Mouse (Mus musculus) 416B (cell line): ENCODE measurements at regions not wholly inside any gene's neighbourhood (a gene's known extent, or its start where the extent isn't known, plus 50 kb on each side); places are given as distances from the start of the nearest gene placed in this dataset.

Experiments
- DNase-seq: peaks from one replicate; pipeline ENCODE4 v3.0.0; 2011; ENCODE audit warnings: low read depth

- no peak for DNase-seq
Observed at GRCm38 (mm10) chr4:105327711-105328471, 170.7 kb downstream of the Plpp3 start.

- no peak for DNase-seq
Observed at GRCm38 (mm10) chr4:105328776-105329175, 171.6 kb downstream of the Plpp3 start.

GRCm38 (mm10) chr4:105332081-105332480 lies 174.9 kb downstream of the Plpp3 start:
- no peak for DNase-seq

- no peak for DNase-seq
Observed at GRCm38 (mm10) chr4:105335872-105336271, 178.7 kb downstream of the Plpp3 start.

GRCm38 (mm10) chr4:105336557-105336956 lies 179.4 kb downstream of the Plpp3 start:
- no peak for DNase-seq

GRCm38 (mm10) chr4:105338131-105338530 lies 181.0 kb downstream of the Plpp3 start:
- DNase-seq = no peak

GRCm38 (mm10) chr4:105338861-105339260 lies 181.7 kb downstream of the Plpp3 start:
- DNase-seq = no peak

GRCm38 (mm10) chr4:105341274-105341673 lies 184.1 kb downstream of the Plpp3 start:
- DNase-seq = no peak

- no peak for DNase-seq
Observed at GRCm38 (mm10) chr4:105346846-105347245, 189.7 kb downstream of the Plpp3 start.

- no peak for DNase-seq
Observed at GRCm38 (mm10) chr4:105347911-105348310, 190.8 kb downstream of the Plpp3 start.

- DNase-seq = no peak
Observed at GRCm38 (mm10) chr4:105349316-105350207, 192.4 kb downstream of the Plpp3 start.

GRCm38 (mm10) chr4:105352342-105352741 lies 195.2 kb downstream of the Plpp3 start:
- no peak for DNase-seq

- no peak for DNase-seq
Observed at GRCm38 (mm10) chr4:105352953-105353352, 195.8 kb downstream of the Plpp3 start.

GRCm38 (mm10) chr4:105354097-105354496 lies 196.9 kb downstream of the Plpp3 start:
- DNase-seq = no peak

GRCm38 (mm10) chr4:105356616-105357015 lies 199.5 kb downstream of the Plpp3 start:
- no peak for DNase-seq

GRCm38 (mm10) chr4:105358725-105359124 lies 201.6 kb downstream of the Plpp3 start:
- no peak for DNase-seq

- DNase-seq = no peak
Observed at GRCm38 (mm10) chr4:105364496-105364895, 207.3 kb downstream of the Plpp3 start.

- no peak for DNase-seq
Observed at GRCm38 (mm10) chr4:105365076-105365475, 207.9 kb downstream of the Plpp3 start.

- DNase-seq = no peak
Observed at GRCm38 (mm10) chr4:105376591-105376990, 219.4 kb downstream of the Plpp3 start.

GRCm38 (mm10) chr4:105377469-105378187 lies 220.5 kb downstream of the Plpp3 start:
- DNase-seq = no peak

- no peak for DNase-seq
Observed at GRCm38 (mm10) chr4:105384826-105385225, 227.7 kb downstream of the Plpp3 start.

- DNase-seq = no peak
Observed at GRCm38 (mm10) chr4:105385481-105385880, 228.3 kb downstream of the Plpp3 start.
